9 mouse cellular contexts compared by ENCODE assay signal in the genomic region with DNA sequence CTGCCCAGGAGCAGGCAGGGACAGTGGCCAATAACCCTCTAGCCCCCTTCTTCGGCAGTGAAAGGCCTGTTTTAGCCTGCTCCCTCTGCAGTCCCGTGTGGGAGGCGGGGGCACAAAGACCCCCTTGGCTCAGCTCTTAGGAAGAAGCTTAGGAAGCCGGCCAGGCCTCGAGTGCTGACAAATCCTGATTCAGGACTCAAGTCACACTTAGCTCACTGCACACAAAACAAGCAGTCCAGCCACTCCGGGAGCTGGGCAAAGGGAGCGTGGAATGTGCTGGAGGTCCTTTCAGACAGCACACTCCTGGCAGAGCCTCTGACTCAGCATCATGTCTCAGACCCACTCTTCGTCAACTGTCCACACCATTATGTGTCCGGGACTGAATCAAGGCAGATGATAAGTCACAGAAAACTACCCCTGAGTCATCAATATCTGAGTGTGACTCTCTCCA. TPM values are rescaled to one million over a fixed set of nuclear protein-coding genes. Genes with fewer than 3 reads are reported as not detected.
DNase-seq lines count a peak whose midpoint lies in the region; ATAC-seq and TF ChIP-seq lines count a peak whose summit lies in the region.
"Had no signal": no experiment of that assay in that cellular context is flagged by ENCODE, and none has a peak within 500 bp of the region (broad histone marks: within the 10 kb centered on the region; RNA-seq: fewer than 3 reads in every experiment).

No protein-coding gene starts in this region.

- TF ChIP-seq CTCF in embryonic fibroblast, embryonic 13.5 days (IDR thresholded peaks at IDR 0.05; ENCODE audit: borderline replicate concordance, insufficient read depth, low read length), result no peak

- peaks cover 37% of the 10 kb centered on the region for H3K4me1 ChIP-seq in embryonic fibroblast, embryonic 13.5 days (ENCODE audit: control insufficient read depth, insufficient read depth, low read length)
- H3K4me1 ChIP-seq in midbrain, embryonic 12.5 days, result peaks cover 77% of the 10 kb centered on the region

- no peak overlapping the region for H3K4me2 ChIP-seq in midbrain, embryonic 12.5 days (replicated peaks)

- intact Hi-C loops in heart, postnatal 10 days (cut with DNase I), result no loop called here

- peaks cover 27% of the 10 kb centered on the region for H3K27me3 ChIP-seq in midbrain, embryonic 12.5 days
- H3K27me3 ChIP-seq: CH12.LX had no signal

- H3K9me3 ChIP-seq in midbrain, embryonic 12.5 days, result no peaks in the 10 kb centered on the region

- peak overlapping the region; percentile 80 for H3K27ac ChIP-seq in embryonic fibroblast, embryonic 13.5 days (ENCODE audit: insufficient read depth, low read length)
- no peak overlapping the region for H3K27ac ChIP-seq in midbrain, embryonic 12.5 days (replicated peaks)

- no peaks in the 10 kb centered on the region for H3K36me3 ChIP-seq in midbrain, embryonic 12.5 days

- WGBS in midbrain, embryonic 12.5 days, result 22% methylated on average over 9 of the region's 9 CpGs

- DNase-seq in frontal cortex, postnatal 25 days (ENCODE audit: low spot score in 2 of 2), result no peak
- DNase-seq in heart, postnatal 10 days, result peak; percentile 73 to 76
- peak; percentile 43 to 53 for DNase-seq in layer of hippocampus, adult 8-10 months (ENCODE audit: low spot score in 2 of 2)
- no peak for DNase-seq in c-Kit-positive CD71-positive TER-119-positive erythroid progenitor cells, embryonic 14.5 days (ENCODE audit: low spot score)
- DNase-seq in testis, postnatal 10 days (ENCODE audit: low spot score), result no peak

- ATAC-seq in frontal cortex, adult (ENCODE audit: low TSS enrichment), result peak; percentile 50
- peak; percentile 55 for ATAC-seq in midbrain, embryonic 12.5 days (ENCODE audit: low FRiP score, low read depth)

- no peak overlapping the region for H3K4me3 ChIP-seq in embryonic fibroblast, embryonic 13.5 days (ENCODE audit: insufficient read depth, low read length)
- no peak overlapping the region for H3K4me3 ChIP-seq in midbrain, embryonic 12.5 days

- no peak overlapping the region for H3K9ac ChIP-seq in midbrain, embryonic 12.5 days (replicated peaks)

- TF ChIP-seq POLR2A in embryonic fibroblast, embryonic 13.5 days (IDR thresholded peaks at IDR 0.05; ENCODE audit: low read depth, low read length), result no peak

RNA-seq across cellular contexts. Expression of gene Trio, which starts 28.2 kb away (rescaled TPM):
- polyA plus RNA-seq in embryonic fibroblast, embryonic 13.5 days (2011; ENCODE audit: insufficient read length, low read depth, missing spikeins), result 154 and 161 TPM in 2 replicates
- total RNA-seq in heart, postnatal 10 days (2021), result 10 to 100 TPM; 73.8 to 88.9 TPM
- 100 to 1,000 TPM; 242 to 353 (median 293) TPM for total RNA-seq in layer of hippocampus, adult 8-10 months (2022)
- 38.3 and 38.7 TPM in 2 replicates for polyA plus RNA-seq in midbrain, embryonic 12.5 days (2016; fragmentation: Nextera tagmentation; extraction: Ambion mirVana)

Comparison
In these comparisons a context has a peak if more than half of its experiments do, and no peak if none do; other contexts are left out.
1. DNase-seq: peak in heart, postnatal 10 days (2 of 2) and layer of hippocampus, adult 8-10 months (2 of 2); none in frontal cortex, postnatal 25 days (0 of 2), c-Kit-positive CD71-positive TER-119-positive erythroid progenitor cells, embryonic 14.5 days (single experiment) and testis, postnatal 10 days (single experiment).